Mouse (Mus musculus) thymus, adult 18-20 months (tissue): ENCODE results near the gene Pced1b.
"Not testable (repeated sequence)": the region's sequence is repeated elsewhere in the genome, so short reads cannot be mapped to it uniquely, and the experiment has no call there.

Experiments used
- DNase-seq, 2 experiments: peaks; one replicate each; pipeline ENCODE4 v3.0.0; 2022; ENCODE audit warnings: mixed read lengths in 2 of 2

Gene Pced1b

DNA sequence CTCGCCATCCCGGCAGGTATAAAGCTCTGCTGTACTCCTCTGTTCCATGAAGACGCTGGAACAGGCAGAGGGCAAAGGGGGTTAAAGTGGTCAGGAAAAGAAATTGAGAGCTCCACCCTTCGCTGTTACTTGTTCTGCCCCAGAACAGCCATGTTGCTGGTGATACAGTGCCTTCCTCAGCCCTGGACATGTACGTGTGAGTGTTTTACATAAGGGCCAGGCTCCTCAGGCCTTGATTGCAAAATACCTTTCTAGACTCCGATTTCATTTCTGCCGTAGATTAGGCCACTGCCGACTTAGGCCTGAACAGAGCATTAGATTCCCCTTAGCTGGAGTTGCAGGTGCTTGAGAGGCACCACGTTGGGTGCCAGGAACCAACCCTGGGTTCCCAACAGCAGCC, 97.0 kb downstream of the Pced1b start:
- no peak for DNase-seq

DNA sequence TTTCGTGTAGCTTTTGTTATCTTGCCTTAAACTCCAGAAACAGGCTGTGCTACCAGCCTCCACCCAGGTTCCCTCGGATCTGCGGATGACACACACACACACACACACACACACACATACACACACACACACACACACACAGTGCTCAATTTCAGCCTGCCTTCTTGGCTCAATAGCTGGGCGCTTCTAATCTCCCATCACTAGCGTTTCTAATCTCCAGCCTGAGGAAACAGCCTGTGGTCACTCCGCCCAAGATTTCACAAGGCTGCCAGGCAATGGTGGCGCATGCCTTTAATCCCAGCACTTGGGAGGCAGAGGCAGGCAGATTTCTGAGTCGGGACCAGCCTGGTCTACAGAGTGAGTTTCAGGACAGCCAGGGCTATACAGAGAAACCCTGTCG, 98.2 kb downstream of the Pced1b start:
- DNase-seq = no peak

DNA sequence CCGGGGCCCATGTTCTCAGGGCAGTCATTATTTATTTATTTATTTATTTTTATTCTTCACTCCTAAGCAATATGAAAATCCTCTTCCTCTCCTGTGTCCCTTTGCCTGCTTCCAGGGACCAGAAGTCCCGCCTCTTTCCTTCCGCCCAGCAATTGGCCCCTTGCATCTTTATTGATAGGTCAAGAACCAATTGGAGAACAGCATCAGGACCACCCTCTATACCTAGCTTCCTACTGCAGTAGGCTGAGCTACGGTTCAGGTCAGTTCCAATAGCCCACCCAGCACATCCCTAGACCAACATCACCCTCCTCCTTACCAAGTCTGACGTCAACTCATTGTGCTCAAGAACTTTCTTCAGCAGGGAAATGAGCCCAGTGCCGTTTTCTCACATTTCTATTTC, 99.0 kb downstream of the Pced1b start:
- no peak for DNase-seq

DNA sequence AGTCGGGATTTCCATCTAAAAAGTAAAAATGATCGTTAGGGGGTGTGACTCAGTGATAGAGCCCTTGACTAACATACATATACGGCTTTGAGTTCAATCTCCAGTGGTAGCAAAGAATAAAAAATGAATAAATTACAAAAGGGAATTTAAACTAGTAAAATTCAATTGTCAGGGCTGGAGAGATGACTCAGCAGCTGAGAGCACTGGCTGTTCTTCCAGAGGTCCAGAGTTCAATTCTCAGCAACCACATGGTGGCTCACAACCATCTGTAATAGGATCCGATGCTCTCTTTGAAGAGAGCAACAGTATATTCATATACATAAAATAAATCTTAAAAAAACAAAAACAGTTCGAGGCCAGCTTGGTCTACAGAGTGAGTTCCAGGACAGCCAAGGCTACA, 99.5 kb downstream of the Pced1b start:
- no peak for DNase-seq

DNA sequence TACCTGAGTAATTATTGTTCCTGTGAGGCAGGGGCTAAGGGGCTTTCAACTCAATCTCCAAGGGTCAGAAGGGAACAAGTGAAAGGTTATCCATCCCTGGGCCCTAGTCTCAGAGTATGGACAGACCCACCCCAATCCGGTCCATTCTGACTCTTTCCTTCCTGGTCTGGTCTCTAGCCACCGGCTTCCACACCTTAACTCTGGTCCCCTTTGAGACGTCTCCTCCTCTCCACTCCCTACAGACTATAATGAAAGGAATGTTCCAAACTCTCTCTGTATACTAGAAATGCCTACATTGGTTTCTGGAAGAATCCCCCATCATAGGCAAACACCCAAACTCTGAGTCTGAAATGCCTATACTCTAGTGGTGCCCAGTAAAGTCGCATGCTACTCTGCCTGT, 100.0 kb downstream of the Pced1b start:
- DNase-seq = no peak

DNA sequence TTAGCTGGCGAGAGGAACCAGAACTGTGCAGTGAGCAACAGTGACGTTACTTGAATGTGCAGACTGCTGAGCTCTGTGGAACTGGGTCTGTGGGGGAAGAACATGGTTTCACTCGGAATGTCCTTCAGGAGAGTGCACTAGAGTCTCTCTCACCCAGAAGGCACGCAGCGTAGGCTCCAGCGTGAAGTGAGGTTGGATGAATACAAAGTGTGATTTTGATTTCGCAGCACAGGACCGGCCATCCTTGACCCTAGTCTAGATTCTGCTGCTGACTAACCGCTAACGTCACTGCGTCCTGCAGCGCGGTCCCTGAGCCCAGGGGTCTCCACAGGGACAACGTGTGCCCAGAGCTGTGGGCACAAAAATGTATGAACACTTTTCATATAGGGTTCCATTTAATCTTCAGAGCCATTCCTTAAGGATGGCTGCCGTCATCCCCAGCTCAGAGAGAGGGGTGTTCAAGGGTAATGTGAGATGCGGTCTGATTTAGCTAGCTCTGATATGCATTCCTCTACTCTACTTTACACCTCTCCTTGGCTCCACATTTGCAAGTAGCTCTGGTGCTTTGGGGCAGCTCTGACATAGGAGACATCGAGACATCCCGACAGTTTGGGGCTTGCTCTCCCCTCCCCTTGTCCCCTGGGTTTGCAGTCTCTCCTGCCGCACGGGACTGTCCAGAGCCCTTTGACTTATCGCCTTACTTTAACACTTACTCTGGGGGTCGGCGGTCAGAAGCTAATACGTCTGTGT, 101.8 kb downstream of the Pced1b start:
- no peak for DNase-seq

DNA sequence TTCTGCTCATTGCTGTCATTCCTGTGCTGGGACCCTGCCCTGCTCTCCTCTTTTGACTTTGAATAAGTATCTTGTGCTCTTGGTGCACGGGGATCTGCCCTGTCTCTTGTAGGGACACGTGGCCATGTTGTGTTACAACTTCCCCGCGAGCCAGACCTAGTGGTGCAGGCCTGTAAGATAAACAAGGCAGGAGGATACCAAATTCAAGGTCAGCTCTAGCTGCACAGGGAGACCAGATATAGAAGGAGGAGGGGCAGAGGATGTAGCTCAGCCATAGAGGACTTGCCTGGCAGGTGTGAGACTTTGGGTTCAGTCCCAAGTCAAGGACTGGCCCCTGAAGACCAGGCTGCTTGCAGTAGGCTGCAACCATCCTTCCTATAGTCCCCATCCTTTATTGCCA, 103.6 kb downstream of the Pced1b start:
- no peak for DNase-seq

DNA sequence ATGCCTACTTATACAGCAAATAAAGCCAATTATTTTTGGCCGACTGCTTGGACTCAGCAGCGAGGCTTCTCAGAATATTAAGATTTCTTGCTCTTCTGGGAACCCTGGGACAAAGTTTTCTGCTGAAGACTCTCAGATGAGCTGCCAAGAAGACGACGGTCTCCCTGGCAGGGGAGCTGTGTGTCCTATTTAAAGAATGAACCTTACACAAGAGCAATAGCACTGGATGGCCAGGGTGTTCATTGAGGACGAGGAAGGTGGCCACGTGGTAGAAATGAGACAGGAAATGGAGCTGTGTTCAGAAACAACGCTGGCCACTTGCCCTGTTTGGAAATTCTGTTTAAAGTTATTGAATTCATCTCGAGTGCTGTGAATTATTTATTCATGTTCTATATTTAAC, 104.1 kb downstream of the Pced1b start:
- no peak for DNase-seq

DNA sequence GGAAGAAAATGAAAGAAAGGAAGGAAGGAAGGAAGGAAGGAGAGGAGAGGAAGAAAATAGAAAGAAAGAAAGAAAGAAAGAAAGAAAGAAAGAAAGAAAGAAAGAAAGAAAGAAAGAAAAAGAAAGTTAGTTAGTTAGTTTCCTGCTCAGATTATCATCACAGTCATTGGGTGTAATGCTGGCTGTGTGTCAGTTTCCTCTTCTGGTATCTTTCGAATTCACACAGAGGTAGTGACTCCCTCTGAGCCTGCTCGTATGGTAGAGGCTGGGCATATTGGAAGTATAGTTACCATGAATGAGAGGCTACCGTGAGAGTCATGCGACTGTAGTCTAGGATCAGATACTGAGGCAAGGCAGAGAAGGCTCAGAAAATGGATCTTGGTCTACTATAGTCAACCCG, 104.8 kb downstream of the Pced1b start:
- DNase-seq = no peak

DNA sequence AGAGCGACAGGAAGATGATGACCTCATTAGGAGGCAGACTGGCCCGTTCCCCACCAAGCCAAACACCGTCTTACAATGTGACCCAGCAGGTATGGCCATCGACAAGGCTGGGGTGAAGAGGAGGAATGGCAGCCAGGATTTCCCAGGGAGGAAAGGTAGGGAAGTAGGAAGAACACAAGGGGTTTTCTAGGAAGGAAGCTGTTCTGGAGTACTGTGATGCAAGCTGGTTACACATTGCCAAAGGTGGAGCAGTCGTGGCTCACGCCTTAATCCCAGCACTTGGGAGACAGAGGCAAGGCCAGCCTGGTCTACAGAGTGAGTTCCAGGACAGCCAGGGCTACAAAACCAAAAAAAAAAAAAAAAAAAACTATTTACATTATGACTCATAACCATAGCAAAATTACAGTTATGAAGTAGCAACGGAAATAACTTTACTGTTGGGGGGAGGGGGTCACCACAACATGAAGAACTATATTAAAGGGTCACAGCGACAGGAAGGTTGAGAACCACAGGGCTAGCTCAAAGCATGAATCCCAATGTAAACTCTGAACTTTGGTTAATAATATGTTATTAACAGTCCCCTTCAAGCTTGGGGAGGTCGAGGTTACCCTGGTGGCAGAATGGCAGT, 108.9 kb downstream of the Pced1b start:
- no peak for DNase-seq

DNA sequence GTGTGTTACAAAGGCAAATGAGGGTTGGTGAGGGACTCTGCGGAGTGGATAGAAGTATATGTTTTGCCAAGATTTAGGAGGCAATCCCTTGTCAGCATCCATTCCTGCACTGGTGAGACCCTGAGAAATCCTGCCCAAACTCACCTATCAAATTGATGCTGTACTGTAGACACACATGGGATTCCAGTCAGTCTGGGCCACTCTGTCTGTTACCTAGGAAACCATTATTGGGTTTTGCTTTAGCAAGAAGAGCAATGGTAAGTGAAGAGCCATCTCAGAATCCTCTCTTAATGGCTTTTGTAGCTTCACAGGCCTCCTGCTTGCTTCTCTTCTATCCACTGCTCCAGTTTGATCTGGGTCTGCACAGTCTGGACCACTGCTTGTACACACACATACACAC, 110.1 kb downstream of the Pced1b start:
- DNase-seq = no peak

DNA sequence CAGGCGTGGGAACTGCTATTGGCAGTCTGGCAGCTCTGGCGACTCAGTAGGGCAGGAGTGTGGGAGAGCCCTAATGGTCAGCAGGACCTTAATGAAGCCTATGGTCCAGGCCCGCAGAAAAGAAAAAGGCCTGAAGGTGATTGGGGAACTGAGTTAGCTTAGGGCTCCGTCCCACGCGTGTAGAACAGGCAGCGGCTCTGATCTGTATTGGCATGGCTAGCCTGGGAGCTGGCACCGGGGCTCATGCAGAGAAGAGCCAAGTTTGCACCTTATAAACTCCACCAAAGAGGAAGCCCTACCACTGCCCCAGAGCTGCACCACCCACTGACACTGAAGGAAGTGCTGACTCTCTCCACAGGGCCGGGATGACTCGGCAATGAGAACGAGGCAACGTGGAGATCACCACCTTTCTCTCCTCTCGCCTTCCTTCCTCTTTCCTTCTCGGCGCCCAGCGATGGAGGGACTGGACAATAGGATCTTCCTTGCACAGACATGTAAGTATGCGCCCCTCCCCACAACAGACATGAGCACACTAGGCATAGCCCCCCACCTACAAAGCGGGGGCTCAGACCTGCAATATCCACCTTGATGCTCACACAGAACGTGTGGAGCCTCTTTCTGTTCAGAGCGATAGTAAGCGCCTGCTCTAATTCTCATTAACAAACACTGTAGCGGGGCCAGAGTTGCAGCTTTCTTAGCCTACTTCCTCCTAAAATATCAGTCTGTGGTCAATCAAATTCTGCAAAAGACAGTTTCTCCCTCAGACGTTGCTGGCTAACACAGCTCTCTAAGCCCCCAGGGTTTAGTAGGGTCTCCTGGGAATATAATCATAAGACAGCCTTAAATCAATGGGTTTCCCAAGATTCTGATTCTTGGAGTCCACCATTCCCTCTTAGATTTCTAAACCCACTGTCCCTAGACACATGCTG, 114.2 kb downstream of the Pced1b start:
- DNase-seq = peak; percentile 34 to 47

DNA sequence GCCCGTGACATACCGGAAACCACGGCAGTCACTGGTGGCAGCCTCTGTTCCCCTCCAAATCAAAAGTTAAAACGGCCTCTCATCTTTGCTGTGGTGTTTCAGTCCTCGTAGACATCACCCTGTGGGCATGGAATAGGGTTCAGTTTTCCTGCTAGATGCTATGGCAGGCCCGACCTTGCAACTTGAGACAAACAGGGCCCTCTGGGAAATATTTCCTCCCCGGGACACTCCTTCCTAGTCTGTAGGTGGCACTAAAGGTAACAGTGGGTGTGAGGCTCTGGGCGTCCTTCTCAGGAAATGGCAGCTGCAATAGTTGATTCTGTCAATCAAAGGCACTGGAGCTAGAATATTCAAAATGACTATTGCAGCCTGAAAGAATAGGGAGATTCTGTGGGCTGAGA, 114.9 kb downstream of the Pced1b start:
- DNase-seq = peak; percentile 12 to 42

DNA sequence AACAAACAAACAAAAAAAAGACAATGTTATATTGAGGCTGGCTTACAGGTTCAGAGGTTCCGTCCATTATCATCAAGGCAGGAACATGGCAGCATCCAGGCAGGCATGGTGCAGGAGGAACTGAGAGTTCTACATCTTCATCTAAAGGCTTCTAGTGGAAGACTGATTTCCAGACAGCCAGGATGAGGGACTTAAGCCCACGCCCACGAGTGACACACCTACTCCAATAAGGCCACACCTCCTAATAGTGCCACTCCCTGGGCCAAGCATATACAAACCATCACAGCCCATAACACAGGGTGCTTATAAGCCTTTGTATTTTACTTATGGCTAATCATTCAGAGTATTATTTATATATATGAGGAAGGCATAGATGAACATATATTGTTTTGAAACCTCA, 117.4 kb downstream of the Pced1b start:
- DNase-seq = not testable (repeated sequence)

DNA sequence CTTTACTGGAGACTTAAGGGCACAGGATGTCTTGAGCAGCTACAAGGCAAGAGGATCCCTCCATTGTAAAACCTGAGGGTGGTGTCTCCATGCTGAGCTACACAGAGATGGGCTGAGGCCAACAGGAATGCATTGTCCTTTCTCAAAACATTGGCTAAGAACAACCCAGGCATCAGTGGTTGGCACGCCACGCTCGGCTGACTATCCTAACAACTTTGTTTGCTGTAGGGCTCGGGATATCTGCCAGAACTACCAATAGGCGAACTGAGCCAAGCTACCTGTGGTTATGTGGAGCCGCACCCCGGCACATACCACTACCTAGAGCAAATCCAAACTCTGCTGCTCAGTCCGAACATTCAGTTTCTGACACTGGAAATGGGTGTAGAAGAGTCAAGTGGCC, 118.1 kb downstream of the Pced1b start:
- DNase-seq = no peak

DNA sequence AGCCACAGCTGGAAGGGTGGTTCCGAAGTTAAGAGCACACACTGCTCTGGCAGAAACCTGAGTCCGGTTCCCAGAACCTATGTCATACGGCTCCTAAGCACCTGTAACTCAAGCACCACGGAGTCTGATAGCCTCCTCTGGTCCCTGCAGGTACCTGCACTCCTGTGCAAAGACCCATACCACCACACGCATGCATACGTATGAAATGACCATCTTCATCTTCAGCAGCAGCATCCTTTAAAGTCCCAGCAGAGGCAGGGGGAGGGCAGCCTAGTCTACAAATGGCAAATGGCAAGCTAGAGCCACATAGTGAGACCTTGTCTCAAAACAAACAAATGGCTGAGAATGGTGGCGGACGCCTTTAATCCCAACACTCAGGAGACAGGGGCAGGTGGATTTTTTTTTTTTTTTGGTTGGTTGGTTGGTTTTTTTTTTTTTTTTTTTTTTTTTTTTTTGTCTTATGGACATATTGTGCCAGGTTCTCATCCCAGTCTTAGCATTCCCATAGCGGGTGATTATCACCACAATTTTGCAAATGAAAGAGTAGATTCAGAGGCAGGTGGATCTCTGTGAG, 121.2 kb downstream of the Pced1b start:
- no peak for DNase-seq

DNA sequence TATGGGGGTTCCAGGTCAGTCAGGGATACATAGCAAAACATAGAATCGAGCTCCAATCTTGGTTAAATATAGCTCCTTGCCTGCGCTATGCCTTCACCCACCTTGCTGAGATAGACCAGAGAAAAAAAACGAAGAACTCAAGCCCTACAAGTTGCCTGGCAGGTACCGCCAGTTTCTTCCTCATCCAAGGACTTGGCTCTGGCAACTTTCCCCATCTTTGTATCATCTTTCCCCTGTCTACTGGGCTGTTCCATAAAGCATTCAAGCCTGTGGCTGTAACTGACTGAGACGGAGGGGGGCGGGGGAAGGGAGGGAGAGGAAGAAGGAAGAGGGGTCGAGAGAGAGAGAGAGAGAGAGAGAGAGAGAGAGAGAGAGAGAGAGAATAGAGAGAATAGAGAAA, 121.7 kb downstream of the Pced1b start:
- no peak for DNase-seq

DNA sequence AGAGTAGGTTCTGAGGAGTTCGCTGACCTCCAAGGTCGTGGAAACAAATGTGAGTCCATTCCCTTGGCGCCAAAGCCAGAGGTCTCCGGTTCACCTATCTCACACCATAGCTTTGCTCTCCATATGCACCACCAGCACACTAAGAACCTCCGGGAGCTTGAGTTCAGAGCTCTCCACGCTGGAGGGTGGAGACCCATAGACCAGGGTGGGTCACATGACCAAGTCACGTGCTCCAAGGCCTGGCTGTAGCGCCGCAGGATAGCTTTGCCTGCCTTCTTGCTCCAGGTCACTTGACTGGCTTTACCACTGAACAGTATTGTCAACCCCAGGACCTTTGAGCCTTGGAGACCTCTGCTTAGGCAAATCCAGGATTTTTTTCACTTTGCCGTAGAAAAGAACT, 122.2 kb downstream of the Pced1b start:
- no peak for DNase-seq

DNA sequence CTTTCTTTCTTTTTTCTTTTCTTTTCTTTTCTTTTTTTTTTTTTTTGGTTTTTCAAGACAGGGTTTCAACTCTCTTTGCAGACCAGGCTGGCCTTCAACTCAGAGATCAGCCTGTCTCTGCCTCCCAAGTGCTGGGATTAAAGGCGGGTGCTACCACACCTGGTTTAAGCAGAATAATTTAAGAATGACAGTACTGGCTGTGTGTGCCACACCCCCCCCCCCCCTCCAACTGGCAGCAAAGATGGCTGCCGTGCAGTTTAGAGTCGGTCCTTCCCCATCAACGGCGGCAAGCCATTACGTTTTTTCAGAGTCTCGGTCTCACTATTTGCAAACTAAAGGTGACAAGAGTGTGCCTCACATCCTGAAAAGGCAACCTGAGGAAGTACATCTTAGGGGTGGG, 124.0 kb downstream of the Pced1b start:
- no peak for DNase-seq

DNA sequence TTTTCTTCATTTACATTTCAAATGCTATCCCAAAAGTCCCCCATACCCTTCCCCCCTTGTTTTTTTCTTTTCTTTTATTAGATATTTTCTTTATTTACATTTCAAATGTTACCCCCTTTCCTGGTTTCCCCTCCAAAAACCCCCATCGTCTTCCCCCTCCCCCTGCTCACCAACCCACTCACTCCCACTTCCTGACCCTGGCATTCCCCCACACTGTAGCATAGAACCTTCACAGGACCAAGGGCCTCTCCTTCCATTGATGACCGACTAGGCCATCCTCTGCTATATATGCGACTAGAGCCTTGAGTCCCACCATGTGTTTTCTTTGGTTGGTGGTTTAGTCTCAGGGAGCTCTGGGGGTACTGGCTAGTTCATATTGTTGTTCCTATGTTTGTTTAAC, 125.1 kb downstream of the Pced1b start:
- not testable (repeated sequence) for DNase-seq

DNA sequence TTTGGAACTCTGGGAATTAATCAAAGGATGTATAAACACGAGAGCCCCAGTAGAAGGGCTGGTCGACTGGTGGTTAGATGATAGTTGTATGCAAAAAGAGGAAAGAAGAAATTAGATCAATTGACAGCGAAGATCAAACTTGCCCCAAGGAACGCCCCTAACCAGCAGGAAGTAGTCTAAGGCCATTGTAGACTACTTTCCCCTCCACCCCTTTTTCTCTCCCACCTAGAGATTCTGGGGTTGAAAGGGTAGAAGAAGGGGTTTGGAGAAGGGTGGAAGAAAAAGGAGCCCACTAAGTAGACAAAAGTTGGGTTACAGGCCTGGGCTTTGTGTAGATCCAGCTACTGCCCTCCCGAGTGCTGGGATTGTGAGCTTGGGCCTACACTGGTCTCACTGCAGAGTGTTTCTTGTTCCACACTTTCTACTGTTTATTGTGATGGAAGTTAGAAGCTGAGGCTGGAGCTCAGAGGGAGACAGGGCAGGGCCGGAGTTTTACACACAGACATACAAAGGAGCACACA, 125.8 kb downstream of the Pced1b start:
- DNase-seq = no peak

DNA sequence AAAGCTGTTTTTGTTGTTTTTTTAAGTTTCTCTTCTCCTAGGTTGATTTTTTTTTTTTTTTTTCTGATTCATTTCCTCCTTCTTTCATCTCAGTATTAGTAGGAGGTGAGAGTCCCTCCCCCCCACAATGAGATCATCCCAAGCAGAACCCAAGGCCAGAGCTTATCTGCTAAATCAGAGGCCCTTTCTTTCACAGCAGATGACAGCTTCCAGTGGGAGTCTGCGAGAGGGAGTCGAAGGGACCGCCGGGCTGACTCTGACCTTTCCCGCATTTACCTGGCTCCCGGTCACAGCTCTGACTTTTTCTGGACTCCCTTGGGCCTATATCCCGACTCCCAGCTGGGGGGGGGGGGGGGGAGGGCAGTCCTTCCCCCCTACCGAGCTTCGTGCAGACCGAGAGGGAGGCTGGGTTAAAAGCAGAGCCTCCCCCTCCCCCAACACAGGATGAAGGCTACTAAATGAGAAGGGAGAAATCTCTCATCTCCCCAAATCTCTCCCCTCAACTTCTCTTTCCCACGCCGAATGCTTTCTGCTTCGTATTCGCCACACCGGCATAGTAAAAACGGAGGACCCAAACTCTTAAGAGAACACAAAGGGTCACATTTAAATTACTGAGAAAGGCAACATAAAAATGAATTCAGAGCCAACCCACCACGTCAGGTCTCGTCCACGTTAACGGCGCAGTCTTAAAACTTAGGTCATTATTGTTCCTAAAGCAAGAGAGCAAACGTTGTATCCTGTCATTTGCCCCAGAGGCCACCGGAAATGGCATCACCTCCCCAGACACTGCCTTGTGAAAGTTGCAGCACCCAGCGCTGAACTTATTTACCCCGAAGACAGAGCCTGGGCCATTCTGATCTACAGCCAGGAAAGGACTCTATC, 126.5 kb downstream of the Pced1b start:
- DNase-seq = peak in 1 of 2 experiments; percentile 36
